Mouse (Mus musculus) mammary gland, adult 2 months (tissue): ENCODE data around the gene Map2k6. TPM values are rescaled to one million over a fixed set of nuclear protein-coding genes. Genes with fewer than 3 reads are reported as not detected.

ENCODE experiments used
- polyA plus RNA-seq: library from polyadenylated mRNA; depleted of rRNA; stranded (reverse); fragments of >200 nt; gene quantifications from 2 replicates; pipeline ENCODE4 v1.2.3, GENCODE M21; 2012; ENCODE audit warnings: low replicate concordance; rRNA removed

Gene Map2k6
- polyA plus RNA-seq, result 1.1 and 3.5 TPM in 2 replicates

GRCm38 (mm10) chr11:110398553-110399239 lies at the start of gene Map2k6:
TSS of gene Map2k6 (plus strand) at chr11:110399122.

Other genes with a start within 250 kb of the Map2k6 start
- gene Abca9, start 230.9 kb upstream of the Map2k6 start, polyA plus RNA-seq, result 3.0 and 8.8 TPM in 2 replicates
- 1.7 and 5.4 TPM in 2 replicates for gene Abca6, start 147.3 kb upstream of the Map2k6 start, polyA plus RNA-seq
- gene Abca5, start 61.4 kb upstream of the Map2k6 start, polyA plus RNA-seq, result 0.51 and 1.8 TPM in 2 replicates